Mouse (Mus musculus): ENCODE data around the gene Mettl22. TPM values are rescaled to one million over a fixed set of nuclear protein-coding genes. Genes with fewer than 3 reads are reported as not detected.
A peak's percentile ranks its signal among the peaks of the same experiment; 100 is the strongest.

Gene Mettl22
- total RNA-seq, 2 experiments from 2014 or later: 22.1 to 26.5 TPM

- DNase-seq (ENCODE audit: extremely low spot score in 1 of 2, low spot score in 1 of 2): no peak
Measured at GRCm38 (mm10) chr16:8504271-8504670, 33.7 kb downstream of the Mettl22 start.

GRCm38 (mm10) chr16:8509894-8510293 is 39.3 kb downstream of the Mettl22 start:
- DNase-seq (ENCODE audit: extremely low spot score in 1 of 2, low spot score in 1 of 2): no peak

DNA sequence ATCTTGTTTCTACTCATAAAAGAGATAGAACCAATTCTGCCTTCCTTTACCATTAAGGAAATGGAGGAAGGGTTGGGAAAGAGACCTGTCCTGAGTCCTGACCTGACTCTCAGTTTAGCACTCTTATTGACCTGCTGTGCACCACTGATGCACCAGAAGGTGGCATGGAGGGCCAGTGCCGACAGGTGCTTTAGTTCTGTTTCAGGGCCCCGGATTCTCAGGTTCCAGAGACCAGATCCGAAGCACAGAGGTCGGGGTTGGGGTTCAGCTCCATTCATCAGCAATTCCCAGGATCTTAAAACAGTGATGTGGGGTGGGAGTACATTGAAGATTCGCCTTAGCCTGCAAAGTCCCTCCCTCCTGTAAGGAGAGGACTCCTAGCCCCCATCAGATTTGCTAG is 42.2 kb downstream of the Mettl22 start:
- DNase-seq (ENCODE audit: extremely low spot score in 1 of 2, low spot score in 1 of 2): no peak

GRCm38 (mm10) chr16:8513236-8513906 is 42.8 kb downstream of the Mettl22 start, which contains the start of gene Abat:
Gene Abat (plus strand): TSS chr16:8513429.
- DNase-seq (ENCODE audit: extremely low spot score in 1 of 2, low spot score in 1 of 2): peak; percentile 85 to 89

- DNase-seq (ENCODE audit: extremely low spot score in 1 of 2, low spot score in 1 of 2): no peak
Measured at GRCm38 (mm10) chr16:8514180-8514579, 43.6 kb downstream of the Mettl22 start.

- DNase-seq (ENCODE audit: extremely low spot score in 1 of 2, low spot score in 1 of 2): no peak
Measured at GRCm38 (mm10) chr16:8520525-8520924, 49.9 kb downstream of the Mettl22 start.

DNA sequence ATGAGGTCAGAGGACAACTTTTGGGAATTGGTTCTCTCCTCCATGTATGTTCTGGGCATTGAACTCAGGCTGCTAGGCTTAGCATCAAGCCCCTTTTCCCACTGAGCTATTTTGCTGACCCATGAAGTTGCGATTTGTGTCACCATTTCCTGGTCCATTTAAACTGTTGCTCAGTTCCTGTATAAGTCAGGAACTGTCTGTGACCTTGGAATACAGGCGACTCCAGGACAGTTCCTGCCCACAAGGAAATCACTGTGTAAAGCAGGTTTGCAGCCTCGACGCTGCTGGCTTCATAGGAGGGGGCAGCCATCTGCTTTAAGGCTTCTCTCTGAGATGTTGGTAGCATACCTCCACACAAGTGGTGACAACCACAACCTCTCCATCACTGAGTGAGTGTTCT is 50.7 kb downstream of the Mettl22 start:
- no peak for DNase-seq (ENCODE audit: extremely low spot score in 1 of 2, low spot score in 1 of 2)

DNA sequence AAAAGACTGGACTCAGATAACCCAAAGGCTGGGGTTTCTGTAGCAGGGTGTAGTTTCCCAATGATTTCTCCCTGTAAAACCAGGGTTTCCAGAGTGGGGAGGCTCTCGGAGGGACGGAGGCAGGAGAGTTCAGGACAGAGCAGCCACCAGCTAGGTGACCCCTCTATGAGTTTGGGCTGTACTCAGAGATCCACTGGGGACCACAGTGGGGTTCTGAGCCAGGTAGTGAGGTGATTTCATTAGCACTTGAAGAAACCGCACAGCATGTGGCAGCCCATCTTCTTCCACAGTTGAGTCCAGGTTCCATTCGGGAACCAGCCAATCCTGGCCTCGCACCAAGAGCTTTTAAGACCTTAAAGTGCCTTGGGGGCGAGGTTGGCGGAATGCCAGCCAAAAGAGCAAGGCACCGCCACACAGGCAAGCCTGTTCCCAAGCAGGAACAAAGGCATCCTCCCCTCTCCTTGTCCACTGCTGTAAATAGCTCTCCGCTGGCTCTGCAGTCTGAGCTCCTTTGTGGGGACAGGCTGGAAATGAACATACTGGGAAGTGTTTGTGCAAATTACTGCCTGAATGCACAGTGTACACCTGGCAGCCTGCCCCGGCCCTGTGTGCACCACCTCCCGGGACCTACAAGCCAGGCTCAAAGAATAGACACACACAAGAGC is 53.0 kb downstream of the Mettl22 start:
- peak; percentile 12 to 22 for DNase-seq (ENCODE audit: extremely low spot score in 1 of 2, low spot score in 1 of 2)

GRCm38 (mm10) chr16:8524163-8524847 is 53.7 kb downstream of the Mettl22 start:
- no peak for DNase-seq (ENCODE audit: extremely low spot score in 1 of 2, low spot score in 1 of 2)

DNA sequence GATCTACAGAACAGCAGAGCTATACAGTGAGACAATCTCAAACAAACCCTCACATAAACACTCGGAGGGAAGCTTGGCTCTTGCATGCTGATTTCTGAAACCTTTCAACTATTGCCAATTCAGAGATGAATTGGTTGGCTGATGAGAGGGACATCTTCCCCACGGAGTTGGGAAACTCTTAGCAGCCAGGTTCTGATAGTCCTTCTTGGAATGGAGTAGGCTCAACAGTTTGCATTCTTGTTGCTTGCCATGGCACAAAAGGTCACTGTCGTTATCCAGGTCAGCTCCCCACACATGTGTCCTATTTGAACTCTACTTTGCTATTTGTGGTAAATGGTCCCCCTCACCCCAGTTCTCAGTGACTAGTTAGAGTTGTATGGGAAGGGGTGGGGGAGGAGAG is 54.7 kb downstream of the Mettl22 start:
- DNase-seq (ENCODE audit: extremely low spot score in 1 of 2, low spot score in 1 of 2): no peak

- DNase-seq (ENCODE audit: extremely low spot score in 1 of 2, low spot score in 1 of 2): no peak
Measured at GRCm38 (mm10) chr16:8525877-8526276, 55.3 kb downstream of the Mettl22 start.

DNA sequence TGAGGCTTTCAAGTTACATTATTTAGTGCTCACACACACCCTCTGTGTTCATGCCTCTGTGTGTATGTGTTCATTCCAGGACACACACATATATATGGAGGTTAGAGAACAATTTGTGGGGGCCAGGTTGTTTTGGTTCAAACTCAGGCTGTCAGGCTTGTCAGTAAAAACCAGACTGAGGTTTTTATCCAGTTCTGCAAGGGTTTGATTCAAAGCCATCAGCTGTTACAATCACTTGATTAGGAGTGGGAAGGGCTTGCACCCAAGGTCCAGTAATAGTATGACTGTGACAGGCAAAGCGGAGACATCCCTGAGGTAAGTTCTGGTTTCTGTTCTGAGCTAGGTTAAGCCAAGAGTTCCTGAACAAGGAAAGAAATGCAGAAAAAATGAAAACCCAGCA is 58.8 kb downstream of the Mettl22 start:
- DNase-seq (ENCODE audit: extremely low spot score in 1 of 2, low spot score in 1 of 2): no peak

- no peak for DNase-seq (ENCODE audit: extremely low spot score in 1 of 2, low spot score in 1 of 2)
Measured at GRCm38 (mm10) chr16:8530018-8530417, 59.4 kb downstream of the Mettl22 start.

DNA sequence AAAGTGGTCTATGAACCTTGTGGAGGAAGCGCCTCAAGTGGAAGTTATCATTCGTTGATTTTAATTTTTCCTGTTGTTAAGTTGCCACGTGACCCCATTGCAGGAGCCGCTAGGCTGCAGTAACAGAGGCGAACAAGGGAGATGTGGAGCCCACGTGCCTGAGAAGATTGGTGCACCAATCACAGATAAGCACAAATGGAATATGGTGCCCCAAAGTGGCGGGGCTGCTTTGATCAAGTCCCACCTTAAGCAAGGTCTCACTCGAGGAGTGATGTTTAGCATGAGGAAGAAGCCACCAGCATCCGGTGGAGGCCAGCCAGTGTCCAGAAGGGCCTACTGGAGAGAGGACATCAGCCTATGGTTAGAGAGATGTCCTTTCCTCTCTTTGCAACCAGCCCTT is 61.9 kb downstream of the Mettl22 start:
- DNase-seq (ENCODE audit: extremely low spot score in 1 of 2, low spot score in 1 of 2): no peak

DNA sequence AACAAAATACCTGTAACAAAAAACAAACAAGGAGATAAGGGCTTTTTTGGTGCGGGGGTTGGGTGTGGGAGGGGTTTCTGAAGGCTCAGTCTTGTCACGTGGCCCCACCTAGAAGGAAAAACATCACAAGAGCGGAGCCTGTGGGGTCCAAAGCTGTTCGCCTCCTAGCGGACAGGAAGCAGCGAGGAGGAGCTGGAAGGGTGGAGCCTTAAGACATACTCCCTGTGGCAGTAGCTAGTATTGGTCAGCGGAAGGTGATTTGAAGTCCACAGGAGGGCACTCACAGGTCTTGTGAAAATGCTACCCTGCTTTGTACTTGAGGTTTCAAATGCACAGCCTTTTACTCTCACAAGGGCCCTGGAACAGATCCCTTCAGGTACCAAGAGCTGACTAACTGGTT is 62.3 kb downstream of the Mettl22 start:
- no peak for DNase-seq (ENCODE audit: extremely low spot score in 1 of 2, low spot score in 1 of 2)

DNA sequence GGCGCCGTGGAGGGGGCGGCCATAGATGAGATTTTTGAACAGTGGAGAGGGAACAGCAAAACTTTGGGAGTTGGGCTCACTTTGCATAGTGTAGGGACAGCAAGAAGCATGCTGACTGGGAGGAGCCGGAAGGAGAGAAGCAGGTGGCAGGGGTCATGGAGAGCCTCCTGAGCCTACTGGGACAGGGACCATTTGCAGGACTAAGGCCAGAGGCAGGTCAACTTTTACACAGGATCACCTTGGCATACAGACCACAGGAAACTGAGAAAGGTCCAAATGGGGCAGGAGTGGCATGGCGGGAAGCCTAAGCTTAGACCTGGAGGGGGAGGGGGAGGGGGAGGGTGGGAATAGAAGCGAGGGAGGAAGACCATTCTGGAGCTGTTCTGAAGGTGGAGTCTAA is 62.9 kb downstream of the Mettl22 start:
- DNase-seq (ENCODE audit: extremely low spot score in 1 of 2, low spot score in 1 of 2): no peak

GRCm38 (mm10) chr16:8534466-8535200 is 64.0 kb downstream of the Mettl22 start:
- DNase-seq (ENCODE audit: extremely low spot score in 1 of 2, low spot score in 1 of 2): no peak

GRCm38 (mm10) chr16:8535411-8535810 is 64.8 kb downstream of the Mettl22 start:
- DNase-seq (ENCODE audit: extremely low spot score in 1 of 2, low spot score in 1 of 2): no peak

- DNase-seq (ENCODE audit: extremely low spot score in 1 of 2, low spot score in 1 of 2): peak; percentile 30 to 39
Measured at GRCm38 (mm10) chr16:8539150-8539865, 68.7 kb downstream of the Mettl22 start.

Data from layer of hippocampus, postnatal 25 days (tissue).